Mouse (Mus musculus): ENCODE measurements around the gene P2ry1.
A peak's percentile ranks its signal among the peaks of the same experiment; 100 is the strongest.

Gene P2ry1

GRCm38 (mm10) chr3:61002587-61003501, at the start of gene P2ry1:
TSS of gene P2ry1 (plus strand) at chr3:61002795.
- peak; percentile 10 for DNase-seq (ENCODE audit: extremely low read depth, insufficient read length, low spot score)

- no peak for DNase-seq (ENCODE audit: extremely low read depth, insufficient read length, low spot score)
Measured at GRCm38 (mm10) chr3:60953199-60953736, 49.3 kb upstream of the P2ry1 start.

- no peak for DNase-seq (ENCODE audit: extremely low read depth, insufficient read length, low spot score)
Measured at GRCm38 (mm10) chr3:60954073-60954472, 48.5 kb upstream of the P2ry1 start.

- DNase-seq (ENCODE audit: extremely low read depth, insufficient read length, low spot score), result no peak
Measured at GRCm38 (mm10) chr3:60958769-60959168, 43.8 kb upstream of the P2ry1 start.

GRCm38 (mm10) chr3:60965137-60965536, 37.5 kb upstream of the P2ry1 start:
- DNase-seq (ENCODE audit: extremely low read depth, insufficient read length, low spot score), result no peak

GRCm38 (mm10) chr3:60974944-60975343, 27.7 kb upstream of the P2ry1 start:
- DNase-seq (ENCODE audit: extremely low read depth, insufficient read length, low spot score), result no peak

- DNase-seq (ENCODE audit: extremely low read depth, insufficient read length, low spot score), result no peak
Measured at GRCm38 (mm10) chr3:60982109-60982508, 20.5 kb upstream of the P2ry1 start.

GRCm38 (mm10) chr3:60998064-60998463, 4.5 kb upstream of the P2ry1 start:
- no peak for DNase-seq (ENCODE audit: extremely low read depth, insufficient read length, low spot score)

- no peak for DNase-seq (ENCODE audit: extremely low read depth, insufficient read length, low spot score)
Measured at GRCm38 (mm10) chr3:60999715-61000114, 2.9 kb upstream of the P2ry1 start.

GRCm38 (mm10) chr3:61000747-61001146, 1.8 kb upstream of the P2ry1 start:
- DNase-seq (ENCODE audit: extremely low read depth, insufficient read length, low spot score), result no peak

GRCm38 (mm10) chr3:61001852-61002586, 576 bp upstream of the P2ry1 start:
- peak; percentile 5 for DNase-seq (ENCODE audit: extremely low read depth, insufficient read length, low spot score)

- DNase-seq (ENCODE audit: extremely low read depth, insufficient read length, low spot score), result no peak
Measured at GRCm38 (mm10) chr3:61004611-61005010, 2.0 kb downstream of the P2ry1 start.

- no peak for DNase-seq (ENCODE audit: extremely low read depth, insufficient read length, low spot score)
Measured at GRCm38 (mm10) chr3:61011660-61012059, 9.1 kb downstream of the P2ry1 start.

GRCm38 (mm10) chr3:61012550-61012949, 10.0 kb downstream of the P2ry1 start:
- no peak for DNase-seq (ENCODE audit: extremely low read depth, insufficient read length, low spot score)

- no peak for DNase-seq (ENCODE audit: extremely low read depth, insufficient read length, low spot score)
Measured at GRCm38 (mm10) chr3:61016733-61017132, 14.1 kb downstream of the P2ry1 start.

- no peak for DNase-seq (ENCODE audit: extremely low read depth, insufficient read length, low spot score)
Measured at GRCm38 (mm10) chr3:61032100-61032499, 29.5 kb downstream of the P2ry1 start.

GRCm38 (mm10) chr3:61035633-61036032, 33.0 kb downstream of the P2ry1 start:
- DNase-seq (ENCODE audit: extremely low read depth, insufficient read length, low spot score), result no peak

GRCm38 (mm10) chr3:61039916-61040315, 37.3 kb downstream of the P2ry1 start:
- no peak for DNase-seq (ENCODE audit: extremely low read depth, insufficient read length, low spot score)

GRCm38 (mm10) chr3:61049976-61050672, 47.5 kb downstream of the P2ry1 start:
- no peak for DNase-seq (ENCODE audit: extremely low read depth, insufficient read length, low spot score)
